24 mouse cellular contexts compared by ENCODE assay signal in the genomic region with DNA sequence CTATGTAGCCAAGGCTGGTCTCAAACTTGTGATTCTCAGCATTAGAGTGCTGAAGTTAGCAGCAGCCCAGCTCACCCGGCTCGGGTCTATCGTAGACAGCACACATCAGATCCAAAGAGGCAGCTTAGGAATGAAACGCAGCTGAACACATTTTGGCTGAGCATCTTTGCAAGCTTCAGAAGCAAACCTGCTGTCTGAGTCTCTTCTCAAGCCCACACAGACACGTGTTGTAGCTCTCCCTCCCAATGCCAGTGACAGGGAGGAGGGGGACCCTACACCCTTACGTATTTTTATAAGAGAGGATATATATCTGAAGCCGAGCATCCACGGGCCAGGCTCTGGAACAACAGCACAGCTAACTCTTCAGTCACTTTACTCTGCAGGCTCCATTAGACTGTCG. TPM values are rescaled to one million over a fixed set of nuclear protein-coding genes. Genes with fewer than 3 reads are reported as not detected.
DNase-seq lines count a peak whose midpoint lies in the region; ATAC-seq and TF ChIP-seq lines count a peak whose summit lies in the region.
"Had no signal": no experiment of that assay in that cellular context is flagged by ENCODE, and none has a peak within 500 bp of the region (broad histone marks: within the 10 kb centered on the region; RNA-seq: fewer than 3 reads in every experiment).

No protein-coding gene starts in this region.

- WGBS in kidney, embryonic 16.5 days = 84% methylated on average over 9 of the region's 9 CpGs
- WGBS in hindbrain, postnatal 0 days = 91% methylated on average over 9 of the region's 9 CpGs

- 0 out of 2 replicates have a peak overlapping the region, but pooled peaks have one; percentile 34 for H3K27ac ChIP-seq in kidney, embryonic 16.5 days (ENCODE audit: low read length)
- H3K27ac ChIP-seq in layer of hippocampus, adult 2 months = no peak overlapping the region
- no peak overlapping the region for H3K27ac ChIP-seq in hindbrain, postnatal 0 days
- H3K27ac ChIP-seq: embryonic facial prominence, embryonic 10.5 days; forebrain, embryonic 13.5 days; heart, embryonic 10.5 days; hindbrain, embryonic 12.5 days had no signal

- no peak overlapping the region for H3K4me2 ChIP-seq in kidney, embryonic 16.5 days (replicated peaks; ENCODE audit: low read depth, low read length)
- no peak overlapping the region for H3K4me2 ChIP-seq in hindbrain, postnatal 0 days (ENCODE audit: low read depth, low read length)
- H3K4me2 ChIP-seq: forebrain, embryonic 13.5 days; hindbrain, embryonic 12.5 days had no signal

- peaks cover 9% of the 10 kb centered on the region for H3K4me1 ChIP-seq in kidney, embryonic 16.5 days (ENCODE audit: insufficient read depth, low read length)
- no peaks in the 10 kb centered on the region for H3K4me1 ChIP-seq in hindbrain, postnatal 0 days (ENCODE audit: insufficient read depth, low read length)
- H3K4me1 ChIP-seq: embryonic facial prominence, embryonic 10.5 days; forebrain, embryonic 13.5 days; hindbrain, embryonic 12.5 days had no signal

- no peak for DNase-seq in kidney, adult 8-10 months
- DNase-seq in layer of hippocampus, adult 2 months (ENCODE audit: low spot score in 2 of 2) = peak; percentile 2 to 18
- DNase-seq in layer of hippocampus, postnatal 25 days (ENCODE audit: extremely low spot score in 1 of 2, low spot score in 1 of 2) = no peak
- peak; percentile 32 for DNase-seq in brain, adult 2 months (ENCODE audit: low read depth, low spot score)
- DNase-seq in layer of hippocampus, adult 9-11 months = peak; percentile 8
- DNase-seq in hindbrain, postnatal 0 days (ENCODE audit: low spot score) = no peak
- DNase-seq: adrenal gland, postnatal 25 days; cerebellum, adult 2 months; cerebellum, postnatal 10 days; forebrain, postnatal 0 days; gastrocnemius, postnatal 36 days; heart, adult 11 months; heart, postnatal 10 days; heart, postnatal 4 days had no signal

- no peak for TF ChIP-seq CTCF in layer of hippocampus, adult 2 months (conservative IDR thresholded peaks at IDR 0.05)
- no peak for TF ChIP-seq CTCF in hindbrain, postnatal 0 days (IDR thresholded peaks at IDR 0.05; ENCODE audit: low read depth)

- H3K9ac ChIP-seq in kidney, embryonic 16.5 days (replicated peaks; ENCODE audit: low read length) = no peak overlapping the region
- H3K9ac ChIP-seq in hindbrain, postnatal 0 days (replicated peaks; ENCODE audit: low read length) = no peak overlapping the region
- H3K9ac ChIP-seq: forebrain, embryonic 13.5 days; forebrain, postnatal 0 days; hindbrain, embryonic 12.5 days had no signal

- no peaks in the 10 kb centered on the region for H3K9me3 ChIP-seq in kidney, embryonic 16.5 days (ENCODE audit: low read length)
- no peaks in the 10 kb centered on the region for H3K9me3 ChIP-seq in hindbrain, postnatal 0 days (ENCODE audit: low read length)
- H3K9me3 ChIP-seq: embryonic facial prominence, embryonic 10.5 days; forebrain, embryonic 13.5 days; heart, embryonic 10.5 days; hindbrain, embryonic 12.5 days had no signal

- ATAC-seq in kidney, embryonic 16.5 days (ENCODE audit: low FRiP score, low TSS enrichment) = no peak
- no peak for ATAC-seq in hindbrain, postnatal 0 days
- ATAC-seq: forebrain, embryonic 13.5 days; forebrain, postnatal 0 days had no signal

- no peak overlapping the region for H3K4me3 ChIP-seq in kidney, embryonic 16.5 days (ENCODE audit: low read length)
- no peak overlapping the region for H3K4me3 ChIP-seq in layer of hippocampus, adult 2 months
- H3K4me3 ChIP-seq in hindbrain, postnatal 0 days (ENCODE audit: low read length) = no peak overlapping the region
- H3K4me3 ChIP-seq: embryonic facial prominence, embryonic 10.5 days; forebrain, embryonic 13.5 days; heart, embryonic 10.5 days; hindbrain, embryonic 12.5 days had no signal

- peaks cover 15% of the 10 kb centered on the region for H3K36me3 ChIP-seq in kidney, embryonic 16.5 days (ENCODE audit: insufficient read depth, low read length)
- peaks cover 9% of the 10 kb centered on the region; the same call in 1 of the 2 replicates for H3K36me3 ChIP-seq in hindbrain, postnatal 0 days (ENCODE audit: insufficient read depth, low read length)

- H3K27me3 ChIP-seq in kidney, embryonic 16.5 days (ENCODE audit: insufficient read depth, low read length) = no peaks in the 10 kb centered on the region
- H3K27me3 ChIP-seq in hindbrain, postnatal 0 days (ENCODE audit: insufficient read depth, low read length) = no peaks in the 10 kb centered on the region
- H3K27me3 ChIP-seq: forebrain, embryonic 13.5 days; hindbrain, embryonic 12.5 days had no signal

RNA-seq across cellular contexts. Expression of gene Gata3, which starts 27.8 kb away (rescaled TPM):
- 103 and 117 TPM in 2 replicates for polyA plus RNA-seq in kidney, embryonic 16.5 days (2015; fragmentation: Nextera tagmentation; extraction: Ambion mirVana)
- not detected for total RNA-seq in layer of hippocampus, adult 2 months (2021)
- total RNA-seq in layer of hippocampus, postnatal 25 days (2021) = not detected
- total RNA-seq in hindbrain, postnatal 0 days (2014; rRNA removed) = 2.3 and 3.5 TPM in 2 replicates
- polyA plus RNA-seq in hindbrain, postnatal 0 days (2015; fragmentation: Nextera tagmentation; extraction: Ambion mirVana) = 17.6 and 20.5 TPM in 2 replicates

RNA-seq across cellular contexts. Expression of gene 9230102O04Rik, which starts 28.3 kb away (rescaled TPM):
- 6.7 and 7.2 TPM in 2 replicates for polyA plus RNA-seq in kidney, embryonic 16.5 days (2015; fragmentation: Nextera tagmentation; extraction: Ambion mirVana)
- not detected for total RNA-seq in layer of hippocampus, adult 2 months (2021)
- total RNA-seq in layer of hippocampus, postnatal 25 days (2021) = not detected
- total RNA-seq in hindbrain, postnatal 0 days (2014; rRNA removed) = 1.5 TPM in 1 of 2 replicates, not detected in the other
- polyA plus RNA-seq in hindbrain, postnatal 0 days (2015; fragmentation: Nextera tagmentation; extraction: Ambion mirVana) = 0.76 and 1.0 TPM in 2 replicates
- total RNA-seq: adrenal gland, adult 2 months; adrenal gland, postnatal 25 days; ES-E14; forebrain, postnatal 0 days; gastrocnemius, adult 8-10 months; gastrocnemius, postnatal 36 days; heart, postnatal 10 days; heart, postnatal 4 days had no signal
- polyA plus RNA-seq: adrenal gland, adult 2 months; cerebellum, adult 2 months; embryonic facial prominence, embryonic 10.5 days; embryonic facial prominence, embryonic 14.5 days; forebrain, embryonic 13.5 days; forebrain, postnatal 0 days; heart, embryonic 10.5 days; heart, embryonic 14.5 days had no signal

RNA-seq across cellular contexts. Expression of gene 4930412O13Rik, which starts 36.5 kb away (rescaled TPM):
- 2.8 and 3.2 TPM in 2 replicates for polyA plus RNA-seq in kidney, embryonic 16.5 days (2015; fragmentation: Nextera tagmentation; extraction: Ambion mirVana)
- total RNA-seq in layer of hippocampus, adult 2 months (2021) = not detected
- not detected for total RNA-seq in layer of hippocampus, postnatal 25 days (2021)
- not detected in 2 replicates for total RNA-seq in hindbrain, postnatal 0 days (2014; rRNA removed)
- polyA plus RNA-seq in hindbrain, postnatal 0 days (2015; fragmentation: Nextera tagmentation; extraction: Ambion mirVana) = 0.57 and 0.75 TPM in 2 replicates
- total RNA-seq: forebrain, postnatal 0 days; gastrocnemius, adult 8-10 months; gastrocnemius, postnatal 36 days; heart, postnatal 10 days; heart, postnatal 4 days had no signal
- polyA plus RNA-seq: cerebellum, adult 2 months; forebrain, embryonic 13.5 days; forebrain, postnatal 0 days had no signal

Comparison
In these comparisons a context has a peak if more than half of its experiments do, and no peak if none do; other contexts are left out.
1. DNase-seq: peak in layer of hippocampus, adult 2 months (2 of 2), brain, adult 2 months (single experiment) and layer of hippocampus, adult 9-11 months (single experiment); none in kidney, adult 8-10 months (0 of 2), layer of hippocampus, postnatal 25 days (0 of 2) and hindbrain, postnatal 0 days (single experiment).